In genomic region chr5:34170726-34171125, GRCm38 (mm10) we compare ENCODE assay signal across 9 mouse cellular contexts. TPM values are rescaled to one million over a fixed set of nuclear protein-coding genes. Genes with fewer than 3 reads are reported as not detected.
A peak's percentile ranks its signal among the peaks of the same experiment; 100 is the strongest.
DNase-seq lines count a peak whose midpoint lies in the region; ATAC-seq and TF ChIP-seq lines count a peak whose summit lies in the region.
"Had no signal": no experiment of that assay in that cellular context is flagged by ENCODE, and none has a peak within 500 bp of the region (broad histone marks: within the 10 kb centered on the region; RNA-seq: fewer than 3 reads in every experiment).

No protein-coding gene starts in this region.

- DNase-seq in cerebellum, adult 8-10 months: peak; percentile 35
- DNase-seq in cerebellum, adult 18-20 months: no peak
- peak in 1 of 2 experiments; percentile 41 for DNase-seq in left cerebral cortex, adult 2 months (ENCODE audit: extremely low spot score in 1 of 2, low spot score in 2 of 2)
- DNase-seq in left cerebral cortex, adult 8-10 months (ENCODE audit: low spot score in 2 of 2): no peak
- no peak for DNase-seq in adrenal gland, postnatal 14 days
- DNase-seq in midbrain, embryonic 11.5 days (ENCODE audit: low spot score, missing footprints): no peak

- intact Hi-C loops in left cerebral cortex, adult 2 months (cut with DNase I): no loop called here

- peaks cover 27% of the 10 kb centered on the region for H3K36me3 ChIP-seq in embryonic facial prominence, embryonic 13.5 days
- no peaks in the 10 kb centered on the region; the same call in 1 of the 2 replicates for H3K36me3 ChIP-seq in macrophage (ENCODE audit: inconsistent target)
- H3K36me3 ChIP-seq in midbrain, embryonic 11.5 days (ENCODE audit: control insufficient read depth, insufficient read depth, low read length): no peaks in the 10 kb centered on the region

- H3K4me1 ChIP-seq in embryonic facial prominence, embryonic 13.5 days: peaks cover 21% of the 10 kb centered on the region
- peaks cover 7% of the 10 kb centered on the region; the same call in 1 of the 2 replicates for H3K4me1 ChIP-seq in midbrain, embryonic 11.5 days (ENCODE audit: control insufficient read depth, insufficient read depth, low read length)

- no peak for ATAC-seq in embryonic facial prominence, embryonic 13.5 days (ENCODE audit: insufficient number of reproducible peaks, insufficient read depth, low FRiP score, low TSS enrichment, low read depth)
- ATAC-seq in midbrain, embryonic 11.5 days (ENCODE audit: low FRiP score): no peak

- peaks cover 32% of the 10 kb centered on the region for H3K79me2 ChIP-seq in macrophage (ENCODE audit: inconsistent target)

- H3K4me3 ChIP-seq in left cerebral cortex, adult 2 months: no peak overlapping the region
- no peak overlapping the region for H3K4me3 ChIP-seq in embryonic facial prominence, embryonic 13.5 days
- H3K4me3 ChIP-seq in macrophage (ENCODE audit: inconsistent target): no peak overlapping the region
- no peak overlapping the region for H3K4me3 ChIP-seq in midbrain, embryonic 11.5 days (ENCODE audit: low read depth, low read length)

- H3K9ac ChIP-seq in embryonic facial prominence, embryonic 13.5 days: no peak overlapping the region
- H3K9ac ChIP-seq in midbrain, embryonic 11.5 days (ENCODE audit: low read length): no peak overlapping the region
- H3K9ac ChIP-seq: liver, embryonic 14.5 days had no signal

- no peak overlapping the region for H3K4me2 ChIP-seq in embryonic facial prominence, embryonic 13.5 days
- H3K4me2 ChIP-seq in midbrain, embryonic 11.5 days: no peak overlapping the region

- WGBS in embryonic facial prominence, embryonic 13.5 days: 56% methylated on average over 4 of the region's 4 CpGs
- WGBS in macrophage (ENCODE audit: missing documents): 18% methylated on average over 4 of the region's 4 CpGs
- WGBS in midbrain, embryonic 11.5 days: 84% methylated on average over 4 of the region's 4 CpGs

- no peak for TF ChIP-seq CTCF in left cerebral cortex, adult 2 months (IDR thresholded peaks at IDR 0.05)

- H3K27me3 ChIP-seq in embryonic facial prominence, embryonic 13.5 days: no peaks in the 10 kb centered on the region
- no peaks in the 10 kb centered on the region for H3K27me3 ChIP-seq in midbrain, embryonic 11.5 days (ENCODE audit: control insufficient read depth, insufficient read depth, low read length)

- H3K27ac ChIP-seq in left cerebral cortex, adult 2 months: peak overlapping the region; percentile 91
- peak overlapping the region; percentile 71 for H3K27ac ChIP-seq in embryonic facial prominence, embryonic 13.5 days
- H3K27ac ChIP-seq in macrophage: peak overlapping the region; percentile 79
- no peak overlapping the region for H3K27ac ChIP-seq in midbrain, embryonic 11.5 days (ENCODE audit: low read depth, low read length)

- H3K9me3 ChIP-seq in embryonic facial prominence, embryonic 13.5 days: no peaks in the 10 kb centered on the region
- no peaks in the 10 kb centered on the region for H3K9me3 ChIP-seq in midbrain, embryonic 11.5 days (ENCODE audit: control insufficient read depth, low read length)

RNA-seq across cellular contexts. Expression of gene Haus3, which starts 1.4 kb away (rescaled TPM):
- 1 to 10 TPM; 7.7 to 8.5 TPM for total RNA-seq in left cerebral cortex, adult 2 months (2021)
- total RNA-seq in left cerebral cortex, adult 8-10 months (2022): 10 to 100 TPM in 1 of 4 experiments, 1 to 10 TPM in 3; 7.1 to 12.4 (median 7.4) TPM
- polyA plus RNA-seq in embryonic facial prominence, embryonic 13.5 days (2015; fragmentation: Nextera tagmentation; extraction: Ambion mirVana): 40.8 and 41.9 TPM in 2 replicates
- total RNA-seq in macrophage (2018; cell fraction: chromatin; rRNA removed): 10 to 100 TPM in 22 of 26 experiments, 1 to 10 TPM in 4; 5.8 to 43.5 (median 15.7) TPM
- 10 to 100 TPM in 10 of 26 experiments, 1 to 10 TPM in 16; 3.0 to 13.4 (median 9.3) TPM for total RNA-seq in macrophage (2018; cell fraction: cytosol; rRNA removed)
- 10 to 100 TPM in 17 of 26 experiments, 1 to 10 TPM in 9; 5.4 to 33.4 (median 14.1) TPM for total RNA-seq in macrophage (2018; cell fraction: nucleus; rRNA removed)
- polyA plus RNA-seq in macrophage (2018): 11.3 to 21.0 TPM (median 14.3 TPM) in 3 replicates
- total RNA-seq in adrenal gland, postnatal 14 days (2021): 9.9 and 10.0 TPM in 2 replicates
- 47.7 and 48.1 TPM in 2 replicates for polyA plus RNA-seq in midbrain, embryonic 11.5 days (2014; fragmentation: Nextera tagmentation; extraction: Ambion mirVana)

RNA-seq across cellular contexts. Expression of gene Poln, which starts 1.5 kb away (rescaled TPM):
- total RNA-seq in left cerebral cortex, adult 2 months (2021): 1 to 10 TPM; 2.1 to 2.3 TPM
- 1 to 10 TPM in 2 of 4 experiments, under 1 TPM in 2; 0.80 to 2.5 (median 1.3) TPM for total RNA-seq in left cerebral cortex, adult 8-10 months (2022)
- polyA plus RNA-seq in embryonic facial prominence, embryonic 13.5 days (2015; fragmentation: Nextera tagmentation; extraction: Ambion mirVana): 0.60 and 1.2 TPM in 2 replicates
- 1 to 10 TPM in 7 of 26 experiments, under 1 TPM in 16, not detected in 3; 0.22 to 6.5 (median 0.79) TPM for total RNA-seq in macrophage (2018; cell fraction: chromatin; rRNA removed)
- total RNA-seq in macrophage (2018; cell fraction: cytosol; rRNA removed): under 1 TPM in 8 of 26 experiments, not detected in 18; 0.04 to 0.74 (median 0.09) TPM
- 1 to 10 TPM in 3 of 26 experiments, under 1 TPM in 10, not detected in 13; 0.17 to 2.6 (median 0.39) TPM for total RNA-seq in macrophage (2018; cell fraction: nucleus; rRNA removed)
- polyA plus RNA-seq in macrophage (2018): 0.07 to 0.28 TPM in 2 of 3 replicates, not detected in the other
- total RNA-seq in adrenal gland, postnatal 14 days (2021): 35.4 and 47.0 TPM in 2 replicates
- polyA plus RNA-seq in midbrain, embryonic 11.5 days (2014; fragmentation: Nextera tagmentation; extraction: Ambion mirVana): 0.40 and 1.5 TPM in 2 replicates

RNA-seq across cellular contexts. Expression of gene Mxd4, which starts 16.8 kb away (rescaled TPM):
- total RNA-seq in left cerebral cortex, adult 2 months (2021): 10 to 100 TPM; 82.6 to 91.1 TPM
- 10 to 100 TPM; 68.7 to 79.4 (median 72.7) TPM for total RNA-seq in left cerebral cortex, adult 8-10 months (2022)
- polyA plus RNA-seq in embryonic facial prominence, embryonic 13.5 days (2015; fragmentation: Nextera tagmentation; extraction: Ambion mirVana): 41.1 and 44.7 TPM in 2 replicates
- total RNA-seq in macrophage (2018; cell fraction: chromatin; rRNA removed): 10 to 100 TPM in 15 of 26 experiments, 1 to 10 TPM in 11; 2.4 to 76.8 (median 12.6) TPM
- 10 to 100 TPM in 25 of 26 experiments, 1 to 10 TPM in 1; 7.0 to 65.5 (median 17.4) TPM for total RNA-seq in macrophage (2018; cell fraction: cytosol; rRNA removed)
- 10 to 100 TPM in 16 of 26 experiments, 1 to 10 TPM in 10; 5.2 to 65.4 (median 12.5) TPM for total RNA-seq in macrophage (2018; cell fraction: nucleus; rRNA removed)
- polyA plus RNA-seq in macrophage (2018): 14.0 to 47.5 TPM (median 34.3 TPM) in 3 replicates
- 145 and 158 TPM in 2 replicates for total RNA-seq in adrenal gland, postnatal 14 days (2021)
- polyA plus RNA-seq in midbrain, embryonic 11.5 days (2014; fragmentation: Nextera tagmentation; extraction: Ambion mirVana): 19.3 and 20.8 TPM in 2 replicates

Comparison
In these comparisons a context has a peak if more than half of its experiments do, and no peak if none do; other contexts are left out.
1. RNA of gene Poln, which starts 1.5 kb away (total RNA-seq): 35.4 to 47.0 TPM in adrenal gland, postnatal 14 days; 2.1 to 2.3 TPM in left cerebral cortex, adult 2 months and 0.80 to 2.5 TPM in left cerebral cortex, adult 8-10 months; every median in the first group is over 10 times any median in the second.